Mouse (Mus musculus) heart, postnatal 25 days (tissue): ENCODE measurements around the gene Fv1. TPM values are rescaled to one million over a fixed set of nuclear protein-coding genes. Genes with fewer than 3 reads are reported as not detected.
A peak's percentile ranks its signal among the peaks of the same experiment; 100 is the strongest.

Source experiments
- DNase-seq: peaks from one replicate; pipeline ENCODE4 v3.0.0; 2022; ENCODE audit warnings: low spot score
- intact Hi-C: fragments of 180-260 bp; cut with DNase I; formaldehyde crosslinking; loops from one replicate; pipeline ENCODE4 v1.15.1; 2025
- total RNA-seq, 2 experiments: library from RNA; stranded (reverse); gene quantifications; 2 replicates each; pipeline ENCODE4 v1.2.3; 2021

Fv1 gene
- total RNA-seq, 2 experiments from 2014 or later, result 23.8 to 26.4 TPM

DNA sequence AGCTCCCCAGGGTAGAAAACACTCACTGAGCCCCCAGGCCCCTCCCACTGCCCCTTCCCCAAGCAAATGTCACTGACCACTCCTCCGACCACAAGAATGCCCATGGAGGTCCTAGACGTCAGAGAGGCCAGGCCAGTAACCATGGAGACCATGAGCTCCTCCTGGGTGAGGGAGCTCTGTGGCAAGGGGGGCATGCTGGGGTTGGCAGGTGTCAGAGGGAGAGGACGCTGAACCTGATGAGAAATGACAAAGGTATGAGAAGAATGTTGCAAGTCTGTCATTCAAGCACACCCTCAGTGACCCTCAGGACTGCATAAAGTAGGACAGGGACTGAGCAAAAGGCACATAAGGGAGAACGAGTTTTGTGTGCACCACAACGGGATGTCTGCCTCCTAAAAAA, 11.1 kb downstream of the Fv1 start:
- intact Hi-C loops, result no loop called here
- DNase-seq, result no peak

GRCm38 (mm10) chr4:147881792-147882191, 13.0 kb downstream of the Fv1 start:
- intact Hi-C loops, result no loop called here
- DNase-seq, result no peak

GRCm38 (mm10) chr4:147883041-147883440, 14.3 kb downstream of the Fv1 start:
- DNase-seq, result no peak
- intact Hi-C loops, result no loop called here

- DNase-seq, result no peak
- intact Hi-C loops, result no loop called here
These were observed 15.4 kb downstream of the Fv1 start for GRCm38 (mm10) chr4:147884138-147884537.

GRCm38 (mm10) chr4:147886158-147886557, 17.4 kb downstream of the Fv1 start:
- intact Hi-C loops, result no loop called here
- DNase-seq, result no peak

DNA sequence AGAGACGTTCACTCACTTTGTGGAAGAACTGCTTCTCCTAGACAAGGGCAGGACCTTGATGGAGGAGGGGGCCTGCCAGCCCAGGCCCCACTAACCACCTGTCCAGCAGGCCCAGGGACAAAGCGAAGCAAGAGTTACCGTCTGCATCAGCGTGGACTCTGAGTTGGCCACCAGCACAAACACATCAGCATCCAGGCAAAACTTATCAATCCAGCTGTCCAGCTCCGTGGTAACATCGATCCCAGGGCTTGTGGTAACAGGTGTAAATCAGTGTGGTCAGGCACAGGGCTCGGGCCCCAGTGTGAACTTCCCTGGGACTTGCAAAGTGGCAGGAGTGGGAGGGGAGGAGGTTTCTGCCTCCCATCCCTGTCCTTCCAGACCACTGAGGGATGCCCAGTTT, 18.5 kb downstream of the Fv1 start:
- intact Hi-C loops, result no loop called here
- no peak for DNase-seq

DNA sequence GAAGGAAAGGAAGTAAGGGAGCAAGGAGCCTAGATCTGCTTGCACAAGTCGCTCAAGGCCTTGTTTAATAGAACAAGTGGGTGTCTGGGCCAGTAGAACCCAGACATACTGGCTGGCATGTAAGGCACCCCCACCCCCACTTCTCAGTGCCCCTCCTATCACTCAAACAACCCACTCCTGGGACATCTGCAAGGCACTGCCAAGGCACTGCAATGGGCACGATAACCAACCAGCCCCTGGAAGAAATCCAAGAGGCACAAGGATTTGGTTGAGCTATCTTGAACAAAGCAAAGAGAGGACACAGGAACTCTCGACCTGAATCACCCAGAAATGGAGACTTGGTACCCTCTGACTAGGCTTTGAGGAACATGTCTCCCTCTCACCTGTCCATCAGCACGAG, 19.5 kb downstream of the Fv1 start:
- intact Hi-C loops, result no loop called here
- DNase-seq, result no peak

- intact Hi-C loops, result no loop called here
- DNase-seq, result no peak
These were observed 21.6 kb downstream of the Fv1 start for GRCm38 (mm10) chr4:147890341-147890740.

GRCm38 (mm10) chr4:147895815-147896330, 27.1 kb downstream of the Fv1 start:
- intact Hi-C loops, result no loop called here
- no peak for DNase-seq

DNA sequence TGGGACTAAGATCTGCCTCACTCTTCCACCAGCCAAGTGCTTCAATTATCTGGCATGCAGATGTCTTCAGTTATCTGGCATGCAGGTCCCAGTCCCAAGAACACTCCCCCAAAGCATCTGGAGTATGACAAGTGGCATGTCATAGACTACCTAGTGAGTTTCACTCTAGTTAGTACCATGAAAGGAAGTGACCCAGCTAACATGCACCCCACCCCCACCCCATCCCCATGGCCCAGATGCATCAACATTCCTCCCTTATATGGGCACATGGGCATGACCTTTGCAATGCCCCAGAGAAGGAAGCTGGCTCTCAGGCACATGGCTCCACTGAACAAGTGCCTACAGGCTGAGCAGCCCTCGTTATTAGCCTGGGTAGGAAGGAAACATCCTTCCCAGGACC, 27.6 kb downstream of the Fv1 start:
- intact Hi-C loops, result no loop called here
- DNase-seq, result no peak

GRCm38 (mm10) chr4:147897348-147897747, 28.6 kb downstream of the Fv1 start:
- no peak for DNase-seq
- intact Hi-C loops, result no loop called here

- no peak for DNase-seq
- intact Hi-C loops, result loop anchor here (5.0 kb wide), 1 partner anchor 42 kb away; the partner anchor contains the start of gene 2510039O18Rik
These were observed 31.7 kb downstream of the Fv1 start for GRCm38 (mm10) chr4:147900452-147900851.

DNA sequence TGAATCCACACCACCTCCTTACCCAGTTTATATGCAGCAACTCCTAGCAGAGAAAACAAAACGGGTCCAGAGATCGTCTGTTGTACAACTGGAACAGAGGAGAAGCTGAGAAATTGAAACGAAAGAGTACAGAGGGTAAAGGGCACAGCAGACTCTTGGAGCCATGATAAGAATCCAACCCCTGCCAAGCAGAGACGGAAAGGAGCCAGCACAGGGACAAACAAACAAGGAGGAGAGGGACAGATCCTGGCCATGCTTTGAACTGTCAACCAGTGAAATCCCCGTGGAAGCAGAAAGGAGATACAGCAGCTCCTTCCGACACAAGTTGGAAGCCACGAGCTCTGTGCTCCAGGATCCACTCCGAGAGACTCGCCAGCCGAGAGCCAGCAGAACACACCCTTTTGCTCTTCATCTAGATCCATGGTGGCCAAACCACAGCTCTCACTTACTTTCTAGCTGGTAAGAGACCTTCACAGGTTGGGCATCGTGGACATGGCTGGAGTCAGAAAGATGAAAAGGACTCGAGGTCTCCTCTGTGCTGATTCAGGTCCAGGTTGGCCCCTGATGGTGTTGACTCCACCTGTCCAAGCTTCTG, 34.2 kb downstream of the Fv1 start:
- intact Hi-C loops, result loop anchor here (5.0 kb wide), 1 partner anchor 39 kb away; the partner anchor contains the start of gene 2510039O18Rik
- no peak for DNase-seq

DNA sequence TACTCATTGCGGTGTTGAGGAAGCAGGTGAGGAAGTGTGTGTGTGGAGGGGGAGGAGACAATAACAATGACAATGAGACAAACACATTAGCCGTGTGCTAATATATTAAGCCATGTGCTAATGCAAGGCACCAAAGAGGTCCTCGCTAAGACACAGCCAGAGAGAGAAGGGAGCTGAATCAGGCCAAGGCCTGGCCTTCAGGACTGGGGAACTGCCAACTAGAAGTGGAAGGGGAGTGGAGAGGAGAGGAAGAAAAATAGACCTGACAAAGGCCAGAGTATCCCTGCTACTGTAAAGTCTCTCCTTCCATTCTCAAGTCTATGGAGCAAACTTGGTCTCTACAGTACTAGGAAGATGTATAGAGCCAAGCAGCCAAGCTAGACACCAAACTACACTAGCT, 34.8 kb downstream of the Fv1 start:
- intact Hi-C loops, result loop anchor here (5.0 kb wide), 1 partner anchor 39 kb away; the partner anchor contains the start of gene 2510039O18Rik
- no peak for DNase-seq

DNA sequence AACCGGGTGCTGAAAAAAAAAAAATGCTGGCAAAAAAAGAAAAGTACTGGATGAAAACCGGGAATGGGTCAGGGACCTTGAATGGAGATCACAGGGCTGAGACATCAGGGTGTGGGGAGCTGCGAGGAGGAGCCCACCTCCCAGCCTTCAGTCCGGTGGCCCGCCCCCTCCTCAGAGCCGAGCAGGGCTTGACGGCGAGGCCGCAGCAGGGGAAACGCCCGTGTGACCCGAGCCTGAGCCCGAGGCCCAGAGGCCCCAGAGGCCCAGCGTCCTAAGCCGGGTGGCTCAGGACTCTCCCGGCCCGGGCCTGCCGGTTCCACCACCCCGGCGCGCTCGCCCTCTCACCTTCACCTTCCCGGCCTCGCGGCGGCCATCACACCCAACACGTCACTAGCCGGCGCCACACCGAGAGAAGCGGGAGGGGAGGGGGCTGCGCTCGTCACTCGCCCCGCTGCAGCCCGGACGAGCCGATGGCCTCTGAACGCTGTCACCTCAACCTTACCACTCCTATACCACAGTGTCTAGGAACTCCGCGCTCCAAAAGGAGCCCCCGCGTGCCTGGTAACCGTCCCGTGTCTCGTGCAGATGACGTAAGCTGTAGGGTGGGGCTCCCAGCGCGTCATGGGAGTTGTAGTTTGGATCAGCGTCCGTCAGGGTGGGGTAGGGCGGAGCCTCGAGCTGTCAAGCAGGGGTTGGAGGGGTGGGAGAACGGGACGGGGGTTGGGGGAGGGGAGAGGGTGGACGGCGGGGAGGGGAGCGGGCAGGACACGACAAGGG, 35.7 kb downstream of the Fv1 start, which contains the start of gene Mfn2:
Gene Mfn2, minus strand, starts transcription at position 392 of the 777 bp plus-strand sequence.
- peak; percentile 84 for DNase-seq
- intact Hi-C loops, result loop anchor here (2.0 to 5.0 kb wide), 2 partner anchors 38 to 56 kb away; partner anchors contain the start of genes 2510039O18Rik and Zfp933

DNA sequence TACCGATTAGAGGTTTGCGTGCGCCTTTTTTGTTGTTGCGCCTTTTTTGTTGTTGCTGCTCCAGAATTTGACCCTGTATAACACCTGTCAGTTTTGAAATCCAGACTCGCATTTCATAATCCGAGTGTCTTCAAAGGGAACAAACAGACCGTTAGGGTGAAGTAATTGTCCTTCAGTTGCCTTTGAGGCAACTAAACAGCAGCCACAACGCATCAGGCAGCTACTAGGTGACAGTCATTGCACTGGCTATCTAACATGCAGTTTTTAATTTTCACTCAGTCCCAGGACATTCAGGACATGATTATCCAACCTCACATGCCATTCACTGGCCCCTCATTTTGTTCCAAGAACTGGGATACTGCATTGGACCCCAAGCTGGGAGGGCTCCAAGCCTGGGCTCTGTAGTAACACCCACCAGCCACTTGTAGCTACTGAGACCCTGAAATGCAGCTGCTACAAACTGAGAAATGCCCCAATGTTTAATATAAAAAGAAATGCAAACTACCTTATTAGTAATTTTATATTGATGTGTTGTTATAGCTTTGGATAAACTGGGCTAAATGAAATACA, 36.4 kb downstream of the Fv1 start:
- intact Hi-C loops, result loop anchor here (2.0 kb wide), 1 partner anchor 56 kb away; the partner anchor contains the start of gene Zfp933

DNA sequence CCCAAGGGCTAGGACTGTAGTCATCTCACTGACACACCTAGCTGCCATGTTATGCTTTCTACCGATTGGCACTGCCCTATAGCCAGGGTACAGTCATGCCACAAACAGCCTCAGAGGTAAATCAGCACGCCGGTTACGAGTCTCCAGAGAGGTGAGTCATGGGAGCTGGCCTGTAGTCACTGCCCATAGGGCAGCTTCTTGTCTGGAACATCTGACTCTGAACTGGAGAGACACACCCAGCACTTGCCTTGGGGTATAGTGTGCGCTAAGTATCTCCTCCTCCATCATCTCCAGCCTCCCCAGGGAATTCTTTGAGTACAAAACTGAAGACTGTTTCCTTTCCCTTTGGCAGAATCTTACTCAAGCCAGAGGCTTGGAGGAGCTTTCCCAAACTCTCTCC, 37.5 kb downstream of the Fv1 start:
- no peak for DNase-seq
- intact Hi-C loops, result no loop called here

More for the DNA sequence above, 36.4 kb downstream of the Fv1 start:
- no peak for DNase-seq

DNA sequence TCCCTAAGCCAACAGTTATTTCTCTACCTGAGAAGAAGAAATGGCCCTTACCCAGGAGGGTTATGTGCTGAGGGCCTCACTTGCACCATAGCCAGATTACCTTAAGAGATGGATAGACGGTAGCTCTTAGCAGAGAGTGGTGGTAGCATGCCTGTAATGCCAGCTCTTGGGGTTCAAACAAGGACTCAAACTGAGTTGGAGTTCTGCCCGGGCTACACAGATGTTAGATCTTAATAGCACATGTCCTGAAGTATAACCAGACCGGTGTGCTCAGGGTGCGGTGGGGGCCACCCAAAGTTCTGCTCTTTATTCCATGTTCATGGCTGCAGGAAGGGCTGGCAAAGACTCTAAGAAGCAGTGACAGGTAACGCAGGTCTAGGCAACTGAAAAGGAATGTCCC, 40.7 kb downstream of the Fv1 start:
- intact Hi-C loops, result no loop called here
- DNase-seq, result no peak

GRCm38 (mm10) chr4:147918459-147919121, 49.8 kb downstream of the Fv1 start:
- no peak for DNase-seq
- intact Hi-C loops, result loop anchor here (5.0 kb wide), 1 partner anchor 34 kb away; no protein-coding TSS in a partner anchor
